Mouse (Mus musculus) natural killer cell, adult 2 months (primary cell): Measurements from ENCODE around the gene Erv3.
A peak's percentile ranks its signal among the peaks of the same experiment; 100 is the strongest.

Source experiments
- DNase-seq, 2 experiments: peaks; one replicate each; pipeline ENCODE4 v3.0.0; 2022; ENCODE audit warnings: low spot score in 2 of 2

Gene Erv3

DNA sequence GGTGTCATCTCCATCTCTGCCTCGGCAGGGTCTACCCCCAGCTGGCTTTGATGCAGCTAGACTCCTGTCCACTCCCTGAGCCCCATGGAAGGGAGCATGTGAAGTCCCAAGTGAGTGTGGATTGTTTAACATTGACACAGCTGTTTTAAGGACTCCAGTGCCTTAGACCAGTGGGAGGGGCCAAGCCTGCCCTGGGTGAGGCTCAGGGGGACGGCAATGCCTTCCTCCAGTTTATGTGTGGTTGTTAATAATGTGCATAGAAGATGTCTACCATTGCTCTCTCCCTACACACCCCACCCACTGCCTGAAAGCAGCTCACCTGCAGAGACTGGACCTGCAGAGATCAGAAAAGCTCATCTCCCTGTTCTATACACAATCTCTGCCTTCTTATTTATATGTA, 35.6 kb downstream of the Erv3 start:
- DNase-seq = no peak

DNA sequence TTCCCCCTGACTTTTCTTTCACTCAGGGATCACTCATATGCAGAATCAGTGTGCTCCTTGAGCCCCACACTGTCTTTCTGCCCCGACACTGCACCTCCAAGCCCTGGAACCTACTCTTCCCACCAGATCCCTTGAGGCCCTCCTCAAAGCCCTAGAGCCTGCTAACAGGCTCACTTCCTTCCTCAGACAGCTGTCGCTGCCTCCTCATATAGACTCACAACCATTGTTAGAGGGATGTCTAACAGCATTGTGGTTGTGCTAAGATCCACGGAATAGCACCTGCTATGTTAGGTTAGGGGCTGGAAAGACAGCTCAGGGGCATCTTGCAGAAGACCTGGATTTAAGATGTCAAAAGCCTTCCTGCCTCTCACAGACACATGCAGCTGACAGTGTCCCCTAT, 37.1 kb downstream of the Erv3 start:
- DNase-seq = no peak

DNA sequence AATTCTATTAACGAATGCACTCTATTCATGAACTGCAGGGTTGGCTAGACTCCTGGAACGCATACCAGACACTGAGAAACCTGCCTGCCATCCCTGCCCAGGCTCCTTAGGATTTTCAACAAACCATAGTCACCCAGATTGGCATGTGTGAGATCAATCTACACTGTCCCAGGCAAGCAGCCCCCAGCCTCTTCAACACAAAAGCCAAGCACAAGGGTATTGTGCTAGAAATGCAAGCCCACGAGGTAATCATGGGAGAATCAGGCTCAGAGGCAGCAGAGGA, 37.9 kb downstream of the Erv3 start:
- no peak for DNase-seq

DNA sequence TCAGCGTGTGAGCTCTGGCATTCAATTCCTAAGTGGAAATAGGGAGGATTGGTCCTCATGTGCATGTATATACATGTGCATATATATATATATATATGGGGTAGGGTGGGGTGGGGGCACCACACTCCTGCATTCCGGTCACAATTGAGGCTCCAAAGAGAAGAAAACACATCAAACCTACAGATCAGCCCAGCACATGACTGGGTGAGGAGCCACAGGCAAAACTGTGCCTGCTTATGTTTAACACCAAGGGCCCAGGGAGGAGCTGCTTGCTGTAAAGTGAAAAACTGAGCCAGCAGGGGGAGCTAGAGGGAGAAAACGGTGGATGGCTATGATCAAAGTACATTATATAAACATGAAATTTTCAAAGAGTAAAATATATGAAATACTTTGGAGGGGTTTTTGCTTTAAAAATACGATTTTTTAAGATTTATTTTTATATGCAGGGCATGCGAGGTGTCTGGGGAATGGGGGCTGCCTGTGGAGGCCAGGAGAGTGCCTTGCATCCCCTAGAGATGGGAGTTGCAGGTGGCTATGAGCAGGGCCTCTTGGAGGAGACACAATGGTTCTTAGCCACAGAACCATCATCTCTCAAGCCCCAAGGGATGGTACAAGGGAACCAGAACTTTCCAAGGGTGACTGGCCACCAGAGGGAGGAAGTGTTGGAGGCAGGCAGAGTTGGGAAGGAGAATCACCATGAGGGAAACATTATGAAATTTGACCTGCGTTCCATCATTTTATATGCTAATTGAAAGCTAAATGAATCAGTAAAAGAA, 38.4 kb downstream of the Erv3 start:
- DNase-seq = peak; percentile 71 to 79

DNA sequence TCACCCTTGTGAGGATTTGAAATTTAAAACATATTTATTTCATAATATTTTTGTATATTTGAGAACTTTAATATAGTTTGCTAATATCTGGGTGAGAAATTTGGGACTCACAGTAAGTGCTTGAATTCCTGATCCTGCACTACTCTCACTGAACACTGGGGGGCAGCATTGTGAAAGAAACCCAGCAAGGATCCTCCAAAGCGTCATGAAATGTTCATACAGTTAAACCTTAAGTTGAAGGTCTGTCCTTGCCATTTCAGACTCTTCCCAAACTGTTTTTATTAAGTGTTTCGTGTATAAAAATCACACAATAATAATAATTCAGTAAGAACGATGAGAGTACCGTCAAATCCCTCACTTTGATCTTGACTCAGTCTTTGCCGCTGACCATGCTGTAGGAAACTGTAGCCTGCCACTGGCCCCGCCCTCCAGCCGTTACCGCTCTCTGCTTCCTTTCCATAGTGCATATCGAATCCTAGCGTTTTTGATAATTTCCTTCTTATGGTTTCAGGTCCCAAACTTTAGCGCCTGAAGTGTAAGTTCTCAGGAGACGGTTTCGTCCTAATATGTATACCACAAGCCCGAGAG, 39.4 kb downstream of the Erv3 start:
- DNase-seq = peak; percentile 63 to 79

DNA sequence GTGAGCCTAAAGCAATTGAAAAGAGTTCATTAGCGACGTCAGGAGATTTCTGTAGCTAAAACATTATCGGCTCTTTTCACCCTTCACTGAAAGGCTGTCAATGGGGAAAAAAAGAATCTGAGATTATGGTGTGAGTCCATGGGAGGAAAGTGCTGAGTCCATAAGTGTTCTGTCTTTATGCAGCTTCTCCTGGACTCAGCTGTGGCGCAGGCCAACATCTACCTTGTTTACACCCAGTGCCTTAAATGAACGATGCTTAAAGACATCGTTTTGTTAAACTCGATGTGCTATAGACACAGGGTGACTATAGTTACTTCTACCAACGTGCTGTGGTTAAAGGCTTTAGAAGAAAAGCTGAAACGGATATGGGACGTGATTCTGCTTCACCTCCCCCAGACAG, 45.2 kb downstream of the Erv3 start:
- DNase-seq = no peak

DNA sequence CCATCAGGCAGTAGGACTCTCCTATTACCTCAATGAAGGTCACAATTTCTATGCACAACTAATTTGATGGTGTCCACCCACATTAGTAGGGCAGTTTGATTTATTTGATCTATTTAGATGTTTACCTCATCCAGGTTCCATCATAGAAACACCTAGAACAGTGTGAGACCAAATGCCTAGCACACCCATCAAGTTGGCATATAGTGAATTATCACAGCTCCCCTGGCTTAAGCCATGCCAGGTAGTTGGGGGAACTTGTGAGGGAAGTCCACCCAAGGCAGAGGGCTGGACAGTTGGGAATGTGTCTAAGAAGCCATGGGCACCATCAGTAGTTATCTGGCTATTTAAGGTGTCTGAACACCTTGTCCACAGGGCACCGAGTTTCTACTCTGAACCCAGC, 46.1 kb downstream of the Erv3 start:
- DNase-seq = no peak

DNA sequence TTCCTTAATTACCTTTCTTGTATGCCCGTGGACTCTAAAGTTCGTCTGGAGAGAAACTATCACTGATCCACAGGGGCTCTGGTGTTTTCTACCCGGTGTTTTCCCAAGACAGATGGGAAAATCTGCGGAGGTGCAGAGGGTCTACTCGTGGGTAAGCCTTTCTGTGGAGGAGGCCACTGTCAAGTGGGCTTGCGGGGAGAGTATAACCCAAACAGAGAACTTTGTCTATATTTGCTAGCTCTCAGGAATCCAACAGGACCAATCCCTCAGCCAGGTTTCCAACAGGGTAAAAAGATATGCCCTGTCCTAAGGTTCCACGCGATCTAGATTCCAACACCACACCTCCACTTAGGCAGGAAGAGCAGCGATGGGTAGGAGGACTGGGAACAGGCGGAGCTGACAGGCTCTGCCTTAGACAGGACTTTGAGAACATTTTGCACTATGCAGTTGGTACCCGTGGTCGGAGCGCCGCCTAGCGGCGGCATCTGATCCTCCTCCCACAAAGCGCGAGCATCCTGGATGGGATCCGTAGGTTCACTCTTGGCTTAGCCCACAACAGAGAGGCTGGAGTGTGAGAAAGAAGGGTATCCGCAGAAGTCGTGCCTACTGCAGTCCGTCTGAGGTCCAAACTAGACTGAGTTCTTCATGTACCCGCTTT, 46.9 kb downstream of the Erv3 start:
- DNase-seq = peak in 1 of 2 experiments; percentile 30

DNA sequence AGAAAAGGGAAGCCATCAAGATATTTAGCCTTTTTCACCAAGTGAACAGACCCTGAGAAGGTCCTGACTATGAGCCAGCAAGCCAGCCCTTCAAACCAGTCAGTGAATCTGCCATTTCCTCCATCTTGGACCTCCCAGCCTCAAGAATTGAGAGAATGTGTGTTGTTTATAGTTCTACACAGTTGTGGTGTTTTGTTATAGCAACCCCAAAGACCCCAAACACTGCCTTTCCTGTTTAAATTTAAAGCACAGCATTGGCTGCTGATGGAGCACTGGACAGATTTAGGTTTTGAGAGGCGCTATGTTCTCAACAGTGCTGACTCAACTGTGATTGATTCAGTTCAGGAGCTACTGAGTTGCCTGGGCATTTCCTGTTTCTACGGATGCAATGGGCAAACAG, 47.9 kb downstream of the Erv3 start:
- no peak for DNase-seq

DNA sequence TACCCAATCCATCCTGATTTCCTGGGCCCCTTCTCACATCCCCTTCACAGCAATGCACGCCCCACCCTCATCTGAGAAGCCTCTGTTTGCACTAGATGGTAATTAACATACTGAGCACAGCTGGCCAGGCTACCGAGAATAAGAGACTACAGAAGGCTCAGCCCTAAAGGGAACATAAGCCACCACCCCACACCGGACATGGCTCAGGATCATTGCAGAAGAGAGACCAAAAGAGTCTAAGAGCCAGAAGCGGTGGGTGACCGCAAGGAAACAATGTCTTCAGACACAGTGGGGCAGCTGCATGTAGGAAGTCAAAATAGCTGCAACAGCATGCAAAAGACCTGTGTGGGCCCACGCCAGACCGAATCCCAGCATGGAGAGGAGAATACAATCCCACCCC, 50.7 kb downstream of the Erv3 start:
- DNase-seq = no peak

DNA sequence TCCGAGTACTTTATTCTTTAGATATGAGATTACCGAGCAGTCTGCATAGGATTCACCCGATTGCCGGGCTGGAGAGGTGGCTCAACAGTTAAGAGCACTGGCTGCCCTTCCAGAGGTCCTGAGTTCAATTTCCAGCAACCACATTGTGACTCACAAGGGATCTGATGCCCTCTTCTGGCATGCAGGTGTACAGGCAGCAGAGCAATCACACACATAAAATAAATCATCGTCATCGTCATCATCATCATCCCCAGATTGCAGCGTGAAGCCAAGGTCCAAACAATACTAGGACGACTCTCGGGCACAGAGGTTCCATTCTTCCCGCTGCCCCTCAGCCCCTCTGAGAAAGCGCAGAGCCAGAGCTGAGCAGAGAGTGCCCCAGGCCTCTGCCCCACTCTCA, 51.9 kb downstream of the Erv3 start:
- DNase-seq = no peak

DNA sequence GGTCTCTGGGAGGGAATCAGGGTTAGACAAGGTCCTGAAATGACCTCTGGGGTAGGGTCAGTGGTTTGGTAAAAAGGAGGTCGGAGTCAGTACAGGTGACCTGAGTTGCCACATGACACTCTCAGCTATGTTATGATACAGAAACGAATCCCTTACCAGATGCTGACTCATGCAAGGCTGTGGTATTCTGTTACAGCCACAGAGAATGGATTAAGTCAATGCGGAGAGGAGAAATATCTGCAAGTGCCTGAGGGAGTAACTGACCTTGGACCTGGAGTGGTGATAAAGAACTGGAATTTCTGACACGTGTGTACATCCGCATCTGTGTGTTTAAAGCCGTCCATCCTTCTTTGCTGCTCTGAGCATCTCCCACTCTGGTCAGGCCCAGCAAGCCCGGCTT, 52.7 kb downstream of the Erv3 start:
- DNase-seq = no peak

DNA sequence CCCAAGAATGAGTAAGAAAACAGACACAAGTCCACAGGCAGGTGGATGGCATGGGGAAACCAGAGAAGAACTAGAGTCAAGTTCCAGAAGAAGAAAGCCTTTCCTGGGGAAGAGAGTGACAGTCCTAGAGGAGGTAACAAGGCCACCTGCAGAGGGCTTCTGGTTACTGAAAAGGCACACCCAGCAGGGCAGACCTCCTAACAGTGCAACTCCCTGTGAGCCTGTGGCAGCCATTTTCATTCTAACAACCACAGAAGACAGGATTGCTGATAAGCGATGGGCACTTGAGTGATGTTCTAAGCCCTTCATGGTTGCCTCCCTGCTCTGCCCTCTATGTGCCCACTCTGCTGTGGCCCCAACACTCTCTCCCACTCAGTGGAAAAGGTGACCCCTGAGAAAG, 54.2 kb downstream of the Erv3 start:
- DNase-seq = no peak

DNA sequence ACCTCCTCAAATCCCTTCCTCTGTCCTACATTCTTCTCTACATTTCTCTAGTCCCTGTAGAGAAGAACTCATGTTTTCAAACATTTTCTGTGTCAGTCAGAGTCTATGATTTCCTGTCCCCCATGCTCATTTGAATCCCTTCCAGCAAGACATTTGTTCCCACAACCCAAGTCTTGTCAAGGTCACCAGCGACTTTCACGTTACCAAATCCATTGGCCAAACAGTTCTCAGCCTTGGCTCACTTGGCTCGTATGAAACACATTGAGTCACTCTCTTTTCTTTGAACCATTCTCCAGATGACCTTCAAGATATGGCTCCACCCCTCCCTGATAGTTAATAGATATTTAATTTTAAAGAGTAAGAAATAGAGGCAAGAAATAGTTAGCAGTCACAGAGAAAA, 55.7 kb downstream of the Erv3 start:
- no peak for DNase-seq
